Mouse (Mus musculus): Measurements from ENCODE around the gene Clec10a.
"Not testable (repeated sequence)": the region's sequence is repeated elsewhere in the genome, so short reads cannot be mapped to it uniquely, and the experiment has no call there.

The Clec10a gene

DNA sequence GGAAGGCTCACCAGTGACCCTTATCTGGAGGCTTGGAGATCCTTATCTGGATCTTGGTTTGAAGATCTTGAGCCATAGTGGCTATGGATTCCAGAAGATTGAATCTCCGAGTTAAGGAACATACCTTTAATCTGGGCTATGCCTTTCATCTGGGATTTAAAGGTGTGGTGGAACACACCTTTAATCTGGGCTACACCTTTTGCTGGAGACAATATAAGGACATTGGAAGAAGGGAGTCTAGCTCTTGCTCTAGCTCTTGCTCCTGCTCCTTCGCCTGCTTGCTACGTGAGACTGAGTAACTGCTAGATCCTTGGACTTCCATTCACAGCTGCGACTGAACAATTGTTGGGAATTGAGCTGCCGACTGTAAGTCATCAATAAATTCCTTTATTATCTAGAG, at the start of gene Clec10a:
Gene Clec10a (plus strand): TSS at position 301 of the 400 bp plus-strand sequence.
- DNase-seq: not testable (repeated sequence)

DNA sequence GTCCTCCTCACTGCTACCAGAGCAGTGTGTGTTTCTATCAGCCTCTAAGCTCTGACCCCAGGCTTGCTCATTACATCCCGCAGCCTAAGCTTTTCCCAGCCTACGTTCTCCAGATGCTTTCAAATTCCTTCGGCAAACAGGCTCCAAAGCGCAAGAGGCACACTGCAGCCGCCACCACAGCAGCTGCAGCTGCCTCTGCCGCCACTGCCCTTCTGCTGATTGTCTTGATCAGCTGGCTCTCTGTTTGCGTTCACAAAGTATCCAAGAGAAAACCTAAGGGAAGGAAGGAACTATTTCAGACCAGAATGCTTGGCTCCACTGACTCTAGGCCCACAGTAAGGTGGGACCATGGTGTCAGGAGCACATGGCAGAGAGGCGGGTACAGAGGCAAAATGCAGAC, 48.9 kb upstream of the Clec10a start:
- no peak for DNase-seq

DNA sequence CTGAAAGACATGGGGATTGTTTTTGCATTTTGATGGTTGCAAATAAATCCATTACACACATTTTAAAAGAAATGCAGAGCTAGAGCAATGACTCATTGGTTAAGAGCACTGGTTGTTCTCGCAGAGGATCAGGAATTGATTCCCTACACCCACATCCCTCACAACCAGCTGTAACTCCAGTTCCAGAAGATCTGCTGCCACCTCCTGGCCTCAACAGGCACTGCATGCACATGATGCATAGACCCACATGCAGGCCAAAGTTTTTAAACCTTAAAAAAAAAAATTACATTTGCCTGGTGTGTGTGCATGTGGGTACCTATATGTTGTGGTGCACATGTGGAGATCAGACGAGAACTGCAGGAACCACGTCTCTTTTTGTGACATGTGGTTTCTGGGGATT, 45.9 kb upstream of the Clec10a start:
- peak in 1 of 2 experiments; percentile 18 for DNase-seq

DNA sequence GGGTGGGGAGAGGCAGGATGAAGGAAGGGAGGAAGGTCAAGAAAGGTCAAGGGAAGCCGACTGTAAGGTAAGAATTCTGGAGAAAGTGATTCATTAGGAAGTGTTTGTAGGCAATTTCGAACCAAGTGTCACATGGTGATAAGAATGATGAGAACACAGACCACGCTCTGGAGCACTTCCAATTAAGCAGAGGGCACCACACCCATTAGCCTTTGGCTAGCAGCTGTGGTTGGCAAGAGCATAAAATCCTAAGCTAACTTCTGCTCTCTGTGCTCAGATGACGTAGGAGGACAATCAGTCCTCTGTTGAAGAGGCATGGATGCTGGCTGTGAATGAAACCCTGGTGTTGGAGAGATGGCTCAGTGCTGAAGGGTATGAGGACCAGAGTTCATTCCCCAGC, 41.4 kb upstream of the Clec10a start:
- peak; percentile 27 for DNase-seq

DNA sequence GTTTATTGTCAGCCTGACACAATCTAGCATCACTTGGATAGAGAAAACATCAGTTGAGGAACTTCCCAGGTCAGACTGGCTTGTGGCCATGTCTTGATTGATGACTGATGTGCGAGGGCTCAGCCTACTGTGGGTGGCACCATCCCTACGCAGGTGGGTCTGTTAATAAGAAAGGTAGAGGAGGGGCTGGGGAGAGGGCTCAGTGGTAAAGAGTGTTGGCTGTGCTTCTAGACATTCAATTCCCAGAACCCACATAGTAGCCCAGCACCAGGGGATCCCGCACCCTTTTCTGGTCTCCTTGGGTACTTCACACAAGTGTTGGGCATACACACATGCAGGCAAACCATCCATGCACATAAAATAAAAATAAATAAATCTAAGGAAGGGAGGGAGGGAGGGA, 40.1 kb upstream of the Clec10a start:
- DNase-seq: no peak

DNA sequence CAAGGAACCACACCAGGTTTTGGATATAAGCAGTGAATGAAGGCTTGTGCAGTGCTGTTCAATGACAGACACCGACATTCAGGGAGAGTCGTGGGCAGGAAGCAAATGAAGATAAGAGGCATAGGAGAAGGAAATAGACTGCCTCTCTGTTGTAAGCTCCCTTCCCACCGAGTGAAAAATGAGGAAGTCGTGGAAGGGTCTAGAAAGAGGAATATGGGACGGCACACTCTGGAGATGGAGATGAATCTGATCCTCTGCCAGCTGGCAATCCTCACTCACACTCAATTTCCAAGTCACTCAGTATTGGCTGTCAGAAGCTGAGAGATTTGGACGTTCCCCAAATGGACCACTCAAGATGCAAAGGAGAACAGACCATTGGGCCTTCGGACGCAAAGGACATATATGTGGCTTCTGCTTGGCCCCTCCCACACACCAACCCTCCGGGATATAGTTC, 26.0 kb upstream of the Clec10a start, which contains the start of gene Mgl2:
Gene Mgl2 (plus strand): TSS at position 404 of the 454 bp plus-strand sequence.
- DNase-seq: peak in 1 of 2 experiments; percentile 12

DNA sequence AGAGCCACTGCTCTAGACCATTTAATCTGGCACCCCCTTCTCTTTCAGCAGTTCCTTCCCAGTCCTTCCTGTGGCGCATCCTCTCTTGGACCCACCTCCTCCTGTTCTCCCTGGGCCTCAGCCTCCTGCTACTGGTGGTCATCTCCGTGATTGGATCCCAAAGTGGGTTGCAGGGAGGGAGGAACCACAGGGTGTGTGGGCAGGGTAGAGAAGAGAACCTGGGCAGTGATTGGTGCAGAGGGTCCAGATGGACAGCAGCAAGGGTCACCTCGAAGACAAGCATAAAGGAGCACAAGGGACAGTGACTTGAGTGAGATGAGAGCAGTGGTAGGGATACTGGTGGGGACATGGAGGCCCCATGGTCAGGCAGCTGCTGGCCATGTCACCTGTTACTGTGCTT, 21.0 kb upstream of the Clec10a start:
- not testable (repeated sequence) for DNase-seq

DNA sequence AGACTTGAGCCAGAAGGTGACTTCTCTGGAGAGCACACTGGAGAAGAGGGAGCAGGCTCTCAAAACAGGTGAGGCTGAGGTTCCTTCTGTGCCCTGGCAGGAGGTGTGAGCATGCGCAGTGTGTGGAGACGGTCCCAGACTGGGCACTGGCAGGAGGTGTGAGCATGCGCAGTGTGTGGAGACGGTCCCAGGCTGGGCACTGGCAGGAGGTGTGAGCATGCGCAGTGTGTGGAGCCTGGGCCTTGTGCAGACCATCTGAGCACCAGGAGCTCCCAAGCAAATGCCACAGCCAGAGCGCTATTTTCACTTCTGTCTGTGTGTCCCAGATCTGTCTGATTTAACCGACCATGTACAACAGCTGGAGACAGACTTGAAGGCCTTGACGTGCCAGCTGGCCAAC, 20.1 kb upstream of the Clec10a start:
- DNase-seq: not testable (repeated sequence)

DNA sequence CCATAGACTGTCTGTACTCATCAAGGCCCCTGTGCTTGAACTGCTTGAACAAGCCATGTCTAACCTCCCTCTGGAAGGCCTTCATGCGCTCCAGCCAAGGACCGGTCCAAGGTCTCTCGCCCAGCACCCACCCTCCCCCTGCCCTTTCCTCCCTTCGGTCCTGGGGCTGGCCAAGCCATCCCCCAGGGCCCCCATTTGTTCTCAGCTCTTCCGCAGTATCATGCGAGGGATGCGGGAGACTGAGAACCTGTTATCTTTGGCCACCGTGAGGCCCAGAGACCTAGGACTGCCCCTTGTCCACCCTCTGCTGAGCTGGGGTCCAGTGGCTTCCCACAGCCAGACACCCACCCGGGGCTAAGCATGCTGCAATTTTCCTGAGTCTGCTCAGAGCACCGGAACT, 16.8 kb upstream of the Clec10a start:
- DNase-seq: no peak

DNA sequence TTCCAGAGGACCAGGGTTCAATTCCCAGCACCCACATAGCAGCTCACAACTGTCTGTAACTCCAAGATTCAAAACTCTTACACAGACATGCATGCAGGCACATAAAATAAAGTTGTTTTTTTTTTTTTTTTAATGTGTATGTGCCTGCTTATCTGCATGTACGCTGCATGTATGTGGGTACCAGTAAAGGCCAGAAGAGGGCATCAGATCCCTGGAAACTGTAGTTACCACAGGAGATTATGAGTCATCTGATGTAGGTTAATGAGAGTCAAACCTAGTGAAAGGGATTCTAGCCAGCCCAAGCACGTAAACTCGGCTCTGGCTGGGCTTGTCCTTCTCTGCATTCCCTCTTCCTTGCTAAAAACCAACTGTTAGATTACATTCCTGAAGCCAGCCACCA, 4.9 kb upstream of the Clec10a start:
- peak in 1 of 2 experiments; percentile 26 for DNase-seq

DNA sequence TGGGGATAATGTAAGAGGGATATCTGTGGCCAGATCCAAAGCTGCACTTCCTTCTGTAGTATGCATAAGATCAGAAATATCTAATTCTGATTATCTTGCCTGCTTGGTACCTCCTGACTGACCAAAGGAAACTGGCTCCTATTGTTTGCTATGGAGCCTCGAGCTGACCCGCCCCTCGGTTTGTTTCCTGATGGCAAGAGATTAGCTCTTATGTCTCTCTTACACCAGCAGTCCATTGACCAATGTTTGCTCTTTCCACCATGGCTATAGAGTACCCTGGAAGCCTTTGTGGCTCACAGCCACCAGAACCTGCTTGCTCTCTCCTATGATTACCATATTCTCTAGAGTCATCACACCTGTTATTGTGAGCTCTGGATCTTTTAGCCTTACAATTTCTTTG, 6.3 kb downstream of the Clec10a start:
- DNase-seq: peak; percentile 37 to 56

DNA sequence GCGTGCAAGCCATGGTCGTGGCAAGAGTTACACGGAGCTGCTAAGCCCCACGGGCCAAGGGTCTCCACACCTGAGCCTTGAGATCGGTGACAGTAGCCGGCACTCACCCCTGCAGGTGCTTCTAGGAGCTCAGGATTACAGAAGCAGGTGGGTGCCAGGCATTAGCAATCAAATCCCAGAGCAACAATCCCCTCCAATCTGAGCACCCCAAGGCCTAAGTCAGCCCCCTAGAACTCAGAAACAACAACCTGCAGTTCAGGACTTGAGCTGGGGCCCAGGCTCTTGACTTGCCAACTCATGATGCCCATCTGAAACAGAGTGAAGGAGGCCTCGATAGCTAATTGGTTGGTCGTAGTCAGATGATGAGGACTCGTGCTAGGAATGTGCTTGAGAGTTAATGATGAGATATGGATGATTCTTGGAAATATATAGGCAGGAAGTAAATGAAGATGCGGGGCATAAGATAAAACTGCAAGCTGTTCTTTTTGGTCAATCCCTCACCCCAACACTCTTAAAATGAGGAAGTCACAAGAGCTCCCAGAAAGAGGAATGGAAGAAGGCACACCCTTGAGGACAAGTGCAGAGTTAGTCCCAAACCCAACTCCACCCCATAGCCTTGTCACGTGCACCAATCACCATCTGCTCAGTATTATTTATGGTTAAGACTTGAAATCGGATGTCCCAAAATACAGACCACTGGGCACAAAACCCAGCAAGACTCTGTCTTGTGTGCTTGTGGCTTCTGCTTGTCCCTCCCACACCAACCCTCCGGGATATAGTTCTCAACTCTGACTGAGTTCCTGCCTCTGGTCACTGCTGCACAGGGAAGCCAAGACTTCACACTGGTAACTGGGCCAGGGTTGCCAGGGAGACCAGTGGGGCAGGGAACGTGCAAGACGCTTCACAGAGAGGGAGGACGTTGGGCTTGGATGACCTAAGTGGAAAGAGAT, 10.2 kb downstream of the Clec10a start:
- peak; percentile 19 to 24 for DNase-seq

DNA sequence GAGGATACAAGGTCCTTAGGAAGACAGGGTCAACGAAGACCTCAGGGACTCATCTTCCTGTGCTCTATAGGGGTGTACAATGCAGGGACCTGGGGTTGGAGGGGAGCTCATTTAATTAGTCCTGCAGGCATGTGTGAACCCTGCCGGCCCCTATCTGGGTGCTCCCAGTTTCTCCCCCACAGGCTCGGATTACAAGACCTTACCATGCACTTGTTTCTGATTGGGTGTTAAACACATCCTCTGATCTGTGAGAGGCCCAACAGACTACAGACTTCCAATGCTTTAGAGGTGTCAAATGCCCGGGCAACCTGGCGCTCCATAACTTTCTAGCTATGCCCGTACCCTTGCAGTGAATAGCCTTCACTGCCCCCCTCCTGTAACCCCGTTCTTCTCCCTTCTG, 12.1 kb downstream of the Clec10a start:
- no peak for DNase-seq

DNA sequence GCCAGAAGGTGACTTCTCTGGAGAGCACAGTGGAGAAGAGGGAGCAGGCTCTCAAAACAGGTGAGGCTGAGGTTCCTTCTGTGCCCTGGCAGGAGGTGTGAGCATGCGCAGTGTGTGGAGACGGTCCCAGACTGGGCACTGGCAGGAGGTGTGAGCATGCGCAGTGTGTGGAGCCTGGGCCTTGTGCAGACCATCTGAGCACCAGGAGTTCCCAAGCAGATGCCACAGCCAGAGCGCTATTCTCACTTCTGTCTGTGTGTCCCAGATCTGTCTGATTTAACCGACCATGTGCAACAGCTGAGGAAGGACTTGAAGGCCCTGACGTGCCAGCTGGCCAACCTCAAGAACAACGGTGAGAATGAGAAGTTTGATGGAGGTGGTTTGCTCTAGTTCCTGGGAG, 13.5 kb downstream of the Clec10a start:
- not testable (repeated sequence) for DNase-seq

DNA sequence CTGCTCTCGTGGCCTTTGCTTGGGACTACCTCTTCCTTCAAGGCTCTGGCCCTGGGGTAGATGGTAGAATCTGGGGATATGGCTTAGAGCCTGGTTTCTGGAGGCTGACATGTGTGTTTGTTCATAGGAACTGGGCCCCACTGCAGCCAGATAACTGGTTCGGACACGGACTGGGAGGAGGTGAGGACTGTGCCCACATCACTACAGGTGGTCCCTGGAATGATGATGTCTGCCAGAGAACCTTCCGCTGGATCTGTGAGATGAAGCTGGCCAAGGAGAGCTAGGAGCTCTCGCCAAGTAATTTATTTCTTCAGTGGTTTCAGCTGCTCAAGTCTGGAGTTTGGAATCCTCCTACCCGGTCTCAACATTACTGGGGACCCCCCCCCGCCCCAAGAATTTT, 14.3 kb downstream of the Clec10a start:
- DNase-seq: no peak

DNA sequence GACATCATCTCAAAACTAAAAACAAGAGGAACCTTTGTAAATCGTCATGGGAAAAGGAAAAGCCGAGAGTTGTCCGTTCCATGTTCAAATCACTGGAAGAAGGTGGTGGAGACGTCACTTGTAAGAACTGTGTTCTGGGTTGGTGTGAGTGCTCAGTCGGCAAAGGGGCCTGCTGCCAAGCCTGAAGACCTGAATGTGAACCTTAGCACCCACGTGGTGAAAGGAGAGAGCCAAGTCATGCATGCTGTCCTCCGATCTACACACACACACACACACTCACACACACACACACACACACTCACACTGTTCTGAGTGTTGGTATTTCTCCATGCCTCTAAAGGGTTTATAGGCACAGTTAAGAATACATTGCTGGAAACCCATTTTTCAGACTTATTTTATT, 15.2 kb downstream of the Clec10a start:
- no peak for DNase-seq

DNA sequence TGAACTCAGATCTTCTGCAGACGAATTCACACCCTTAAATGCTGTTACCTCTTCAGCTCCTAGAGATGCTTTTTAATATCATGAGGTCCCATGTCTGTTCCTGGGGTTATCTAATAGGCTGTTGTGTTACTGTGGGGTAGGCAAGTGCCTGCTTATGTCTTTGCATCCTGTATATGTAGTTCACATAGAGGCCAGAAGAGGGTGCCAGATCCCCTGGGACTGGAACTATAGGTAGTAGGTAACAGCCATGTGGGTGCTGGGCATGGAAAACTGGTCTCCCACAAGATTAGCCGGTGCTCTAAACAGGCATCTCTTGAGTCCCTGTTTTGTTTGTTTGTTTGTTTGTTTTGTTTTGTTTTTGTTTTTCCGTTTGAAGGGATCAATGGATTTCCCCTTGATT, 15.8 kb downstream of the Clec10a start:
- DNase-seq: peak; percentile 32 to 65

DNA sequence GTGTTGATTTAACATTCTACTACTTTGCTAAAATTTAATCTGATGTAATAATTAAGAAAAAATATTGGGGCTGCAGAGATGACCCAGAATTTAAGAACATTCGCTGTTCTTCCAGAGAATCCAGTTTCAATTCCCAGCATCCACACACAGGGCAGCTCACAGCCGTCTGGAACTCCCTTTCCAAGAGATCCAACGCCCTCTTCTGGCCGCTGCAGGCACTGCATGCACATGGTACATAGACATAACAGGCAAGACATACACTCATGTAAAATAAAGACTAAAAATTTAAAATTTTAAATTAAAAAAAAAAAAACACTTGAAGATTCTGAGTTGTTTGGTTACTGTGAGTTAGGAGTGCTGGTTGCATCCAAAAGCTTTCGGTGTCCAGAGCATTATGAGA, 16.3 kb downstream of the Clec10a start:
- DNase-seq: no peak

DNA sequence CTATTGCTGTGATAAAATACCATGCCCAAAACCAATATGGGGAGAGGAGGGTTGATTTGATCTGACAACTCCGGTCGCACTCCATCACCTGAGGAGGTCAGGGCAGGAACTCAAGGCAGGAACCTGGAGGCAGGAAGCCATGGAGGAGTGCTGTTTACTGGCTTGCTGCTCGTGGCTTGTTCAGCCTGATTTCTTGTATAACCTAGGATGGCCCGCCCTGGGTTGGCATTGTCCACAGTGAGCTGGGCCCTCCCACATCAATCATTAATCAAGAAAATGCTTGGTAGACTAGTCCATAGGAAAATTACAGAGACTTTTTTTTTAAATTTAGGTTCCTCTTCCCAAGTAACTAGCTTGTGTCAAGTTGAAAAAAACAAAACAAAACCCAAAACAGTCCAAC, 18.5 kb downstream of the Clec10a start:
- DNase-seq: no peak

DNA sequence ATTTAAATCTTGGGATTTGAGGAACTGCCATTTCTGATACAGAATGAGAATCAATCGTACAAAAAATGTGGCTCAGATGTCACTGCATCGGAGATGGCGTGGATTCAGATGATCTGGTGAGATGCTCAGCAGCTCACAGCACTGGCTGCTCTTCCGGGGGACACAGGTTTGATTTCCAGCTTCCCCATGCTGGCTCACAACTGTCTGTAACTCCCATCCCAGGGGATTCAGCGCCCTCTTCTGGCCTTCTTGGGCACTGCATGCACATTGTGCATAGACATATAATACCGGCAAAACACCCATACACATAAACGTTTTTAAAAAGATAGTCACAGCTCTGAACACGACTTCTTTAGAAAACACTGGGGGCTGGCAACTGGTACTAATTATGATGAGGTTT, 21.6 kb downstream of the Clec10a start:
- DNase-seq: no peak

DNA sequence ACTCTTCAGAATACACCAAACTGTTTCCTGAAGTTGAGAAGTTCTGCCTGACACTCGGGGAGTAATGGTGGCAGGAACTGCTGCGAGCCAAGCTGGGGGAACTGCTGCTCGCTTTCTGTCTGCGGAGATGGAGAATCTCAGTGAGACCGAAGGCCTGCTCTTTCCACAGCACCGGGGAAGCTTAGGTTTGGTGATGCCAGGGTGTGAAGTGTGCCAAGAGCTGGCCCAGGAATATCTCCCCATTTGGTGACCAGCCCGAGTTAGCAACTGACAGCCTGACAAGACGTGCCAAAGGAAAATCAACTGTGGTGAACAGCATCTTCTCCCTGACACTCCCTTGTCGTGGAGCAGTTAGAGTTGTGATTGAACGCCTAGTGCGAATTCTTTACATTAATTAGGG, 22.3 kb downstream of the Clec10a start:
- DNase-seq: no peak

DNA sequence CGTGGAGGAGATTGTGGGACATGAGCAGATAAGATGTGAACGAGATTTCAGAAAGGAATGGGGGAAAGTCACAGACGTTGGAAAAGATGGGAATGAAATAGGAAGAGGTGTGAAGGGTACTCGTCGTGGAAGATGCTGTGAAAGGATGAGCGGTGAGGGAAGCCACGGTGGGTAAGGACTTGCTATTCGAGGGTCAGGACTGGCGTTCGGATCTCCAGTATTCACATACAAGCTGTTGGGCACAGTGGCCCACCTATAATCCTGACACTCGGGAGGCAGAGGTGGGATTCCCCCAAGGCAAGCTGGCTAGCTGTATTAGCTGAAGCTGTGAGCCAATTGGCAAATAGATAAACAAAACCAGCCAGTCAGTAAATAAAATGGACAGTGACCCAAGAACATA, 22.8 kb downstream of the Clec10a start:
- DNase-seq: no peak

DNA sequence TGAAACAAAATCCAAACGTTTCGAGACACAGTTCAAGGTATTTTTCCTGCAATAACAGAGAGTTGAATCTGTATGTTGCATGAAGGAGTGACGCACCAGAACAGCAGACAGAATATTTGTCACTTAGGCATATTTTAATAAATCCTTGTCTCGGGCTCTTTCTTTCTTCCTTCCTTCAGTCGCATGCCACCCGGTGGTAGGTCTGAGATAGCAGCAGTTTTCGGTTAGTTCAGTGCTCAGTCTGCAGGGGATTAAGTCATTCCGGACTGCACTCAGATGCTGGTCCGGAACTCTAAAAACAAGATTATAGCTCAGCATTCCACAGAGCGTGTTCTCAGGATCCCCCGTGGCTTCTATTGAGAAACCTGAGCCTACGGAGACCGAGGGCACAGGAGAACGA, 23.4 kb downstream of the Clec10a start:
- DNase-seq: no peak

DNA sequence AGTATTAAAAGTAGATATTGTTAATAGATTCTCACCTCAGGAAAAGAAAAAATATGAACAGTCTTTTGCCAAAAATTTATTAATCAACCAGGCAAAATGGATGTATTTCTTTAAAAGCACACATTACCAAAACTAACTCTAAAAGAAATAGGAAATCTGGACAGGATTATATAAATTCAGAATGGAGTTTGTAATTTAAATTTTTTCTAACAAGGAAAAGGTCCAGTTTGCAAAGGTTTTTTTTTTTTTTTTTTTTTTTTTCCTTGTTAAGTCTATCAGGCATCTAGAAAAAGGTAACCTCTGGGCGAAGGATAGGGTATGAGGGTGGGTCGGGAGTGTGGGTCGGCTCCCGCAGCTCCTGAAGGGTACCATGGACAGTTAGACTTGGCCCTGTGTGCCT, 24.5 kb downstream of the Clec10a start:
- DNase-seq: no peak

DNA sequence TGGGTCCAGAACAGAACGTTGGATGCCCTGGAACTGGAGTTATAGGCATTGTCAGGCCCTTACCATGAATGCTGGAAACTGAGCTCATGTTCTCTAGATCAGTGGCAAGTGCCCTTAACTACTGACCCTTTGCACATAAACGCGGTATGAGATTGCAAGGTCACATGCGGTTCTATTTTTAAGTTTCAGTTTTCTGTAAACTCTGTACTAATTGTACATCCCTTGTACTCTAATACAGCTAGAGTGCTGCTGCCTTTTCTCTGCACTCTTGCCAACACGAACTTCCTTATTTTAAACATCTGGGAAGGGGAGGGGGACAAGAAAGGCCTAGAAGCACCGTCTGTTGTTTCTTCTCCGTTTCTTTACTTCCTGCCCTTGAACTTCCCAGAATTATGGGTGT, 29.1 kb downstream of the Clec10a start:
- DNase-seq: no peak

Data from lung, adult 18-20 months (tissue).